Mouse (Mus musculus) erythroblast, embryonic 14.5 days (primary cell): ENCODE results near the gene Gpsm3.

ENCODE experiments used
- GATA1 ChIP-seq: IDR thresholded peaks from 2 replicates; pipeline ENCODE4 v1.6.1; 2012; ENCODE audit warnings: low read length, inconsistent platforms, mixed read lengths
- TAL1 ChIP-seq: IDR thresholded peaks from 3 replicates; pipeline ENCODE4 v1.6.1; 2012; ENCODE audit warnings: low read length, inconsistent platforms, mixed read lengths

DNA sequence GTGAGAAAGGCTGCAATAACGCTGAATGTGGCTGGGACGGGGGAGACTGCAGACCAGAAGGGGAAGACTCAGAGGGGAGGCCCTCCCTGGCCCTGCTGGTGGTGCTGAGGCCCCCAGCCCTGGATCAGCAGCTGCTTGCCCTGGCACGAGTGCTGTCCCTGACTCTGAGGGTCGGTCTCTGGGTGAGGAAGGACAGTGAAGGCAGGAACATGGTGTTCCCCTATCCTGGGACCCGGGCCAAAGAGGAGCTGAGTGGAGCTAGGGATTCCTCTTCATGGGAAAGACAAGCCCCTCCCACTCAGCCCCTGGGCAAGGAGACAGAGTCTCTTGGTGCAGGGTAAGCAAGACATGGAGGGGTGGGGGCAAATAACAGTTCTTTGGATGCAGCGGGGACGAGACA lies 6.2 kb upstream of the Gpsm3 start:
- no peak for TF ChIP-seq GATA1
- TF ChIP-seq TAL1 = no peak
